Mouse (Mus musculus): ENCODE results near the gene Icam2. TPM values are rescaled to one million over a fixed set of nuclear protein-coding genes. Genes with fewer than 3 reads are reported as not detected.
"Not testable (repeated sequence)": the region's sequence is repeated elsewhere in the genome, so short reads cannot be mapped to it uniquely, and the experiment has no call there.

The Icam2 gene
- total RNA-seq, 2 experiments from 2014 or later, result 4.0 to 9.8 TPM

DNA sequence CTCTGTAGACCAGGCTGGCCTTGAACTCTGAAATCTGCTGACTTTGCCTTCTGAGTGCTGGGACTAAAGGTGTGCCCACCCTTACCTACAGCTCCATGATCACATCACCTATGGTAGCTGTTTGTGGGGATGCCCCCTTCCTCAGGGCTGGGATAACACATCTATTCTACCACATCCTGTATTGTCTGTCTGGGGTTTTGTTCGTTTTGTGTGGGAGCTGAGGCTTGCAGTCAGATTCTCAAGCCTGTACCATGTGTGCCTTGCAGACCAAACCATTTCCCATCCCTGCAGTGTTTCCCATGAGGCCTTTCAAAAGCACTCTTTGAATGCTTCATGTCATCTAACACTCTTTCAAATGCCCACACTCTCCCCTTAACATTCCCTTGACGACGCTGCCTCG lies 35.9 kb downstream of the Icam2 start:
- ATAC-seq (replicated peaks; ENCODE audit: low FRiP score, poor library complexity, severe bottlenecking), result no peak

DNA sequence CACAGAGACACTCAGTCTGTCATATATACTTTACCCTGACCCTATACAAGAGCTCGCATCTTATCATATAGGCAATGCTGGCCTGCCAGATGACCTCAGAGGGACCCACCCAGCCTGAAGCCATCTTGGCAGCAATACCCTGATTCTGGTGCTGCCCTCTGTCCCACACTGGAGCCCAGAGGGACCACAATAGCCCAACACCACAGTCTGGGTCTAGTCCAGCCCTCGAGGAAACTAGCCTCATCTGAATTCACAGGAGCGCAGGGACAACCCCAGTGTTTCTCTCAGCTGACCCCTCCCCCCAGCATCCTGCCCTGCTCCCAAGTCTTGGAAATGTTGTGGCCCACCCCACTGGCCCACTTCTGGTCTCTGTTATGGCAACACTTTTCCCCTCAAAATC lies 36.6 kb downstream of the Icam2 start:
- no peak for ATAC-seq (replicated peaks; ENCODE audit: low FRiP score, poor library complexity, severe bottlenecking)

DNA sequence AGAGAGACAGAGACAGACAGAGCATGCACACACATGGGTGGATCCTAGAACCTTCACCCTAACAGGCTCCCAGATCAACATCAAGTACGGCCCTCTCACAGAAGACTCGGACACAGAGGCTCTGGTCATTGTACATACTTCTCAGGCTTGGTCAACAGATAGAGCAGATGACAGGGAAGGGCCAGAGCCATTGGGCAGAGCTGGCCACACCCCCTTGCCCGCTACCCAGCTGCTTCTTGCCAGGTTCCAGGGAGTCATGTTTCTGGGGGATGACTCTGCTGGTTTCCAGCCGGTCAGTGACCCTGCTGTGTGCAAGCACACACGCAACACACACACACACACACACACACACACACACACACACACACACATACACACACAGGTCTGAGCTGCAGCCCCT lies 37.0 kb downstream of the Icam2 start:
- ATAC-seq (replicated peaks; ENCODE audit: low FRiP score, poor library complexity, severe bottlenecking), result no peak

DNA sequence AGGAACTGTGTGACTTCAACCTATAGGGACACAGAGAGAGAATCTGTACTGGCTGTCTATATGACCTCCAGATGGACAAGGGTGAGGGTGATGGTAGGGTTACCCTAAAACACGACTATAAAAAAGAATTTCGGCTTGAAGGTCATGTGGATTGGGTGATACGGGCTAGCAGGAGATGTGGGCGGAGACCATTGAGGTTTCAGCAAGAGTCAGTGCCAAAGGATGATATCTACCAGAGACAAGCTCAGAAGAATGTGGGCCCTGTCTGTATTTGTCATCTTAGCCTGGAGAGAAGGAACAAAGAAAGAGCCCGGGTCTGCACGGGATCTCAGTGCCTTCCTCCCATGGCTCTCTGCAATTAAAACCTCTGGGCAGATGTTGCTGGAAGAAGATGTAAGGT lies 38.1 kb downstream of the Icam2 start:
- no peak for ATAC-seq (replicated peaks; ENCODE audit: low FRiP score, poor library complexity, severe bottlenecking)

GRCm38 (mm10) chr11:106344910-106345309 lies 43.0 kb downstream of the Icam2 start:
- no peak for ATAC-seq (replicated peaks; ENCODE audit: low FRiP score, poor library complexity, severe bottlenecking)

GRCm38 (mm10) chr11:106340990-106341520 lies 46.8 kb downstream of the Icam2 start:
- no peak for ATAC-seq (replicated peaks; ENCODE audit: low FRiP score, poor library complexity, severe bottlenecking)

GRCm38 (mm10) chr11:106339323-106339722 lies 48.6 kb downstream of the Icam2 start:
- ATAC-seq (replicated peaks; ENCODE audit: low FRiP score, poor library complexity, severe bottlenecking), result not testable (repeated sequence)

DNA sequence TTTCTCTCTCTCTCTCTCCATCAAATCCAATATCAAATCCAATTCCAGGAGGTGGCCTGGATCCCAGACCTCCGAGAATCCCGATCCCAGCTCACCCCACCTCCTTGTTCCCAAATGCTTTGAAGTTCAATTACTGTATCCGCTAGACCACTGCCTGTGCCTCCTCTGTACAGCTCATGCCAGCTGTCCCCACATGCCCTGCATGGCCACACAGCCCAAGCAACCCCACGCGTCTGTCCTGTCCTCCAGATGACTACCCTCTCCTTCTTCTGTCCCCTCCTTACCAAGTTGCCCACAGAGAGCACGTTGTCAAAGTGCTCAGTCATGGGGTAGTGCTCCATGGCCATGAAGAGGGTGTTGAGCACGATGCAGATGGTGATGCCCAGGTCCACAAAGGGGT lies 49.0 kb downstream of the Icam2 start:
- no peak for ATAC-seq (replicated peaks; ENCODE audit: low FRiP score, poor library complexity, severe bottlenecking)

DNA sequence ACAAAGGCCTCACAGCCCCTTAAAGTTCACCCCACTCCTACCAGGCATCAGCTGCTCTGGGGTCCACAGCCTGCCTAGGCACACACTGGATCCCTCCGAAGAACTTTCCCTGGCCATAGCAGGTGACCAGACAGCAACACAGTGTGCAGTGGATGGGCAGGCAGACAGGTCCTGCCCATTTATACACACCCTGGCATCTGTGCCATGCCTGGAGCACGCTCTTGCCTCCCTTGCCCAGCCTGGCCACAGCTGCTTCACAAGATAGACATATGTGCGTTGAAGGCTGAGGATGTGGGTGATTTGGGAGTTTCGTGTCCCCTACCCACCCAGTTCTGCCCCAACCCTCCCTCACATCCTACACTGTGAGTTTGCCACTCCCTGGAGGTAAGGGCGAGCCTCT lies 49.8 kb downstream of the Icam2 start:
- ATAC-seq (replicated peaks; ENCODE audit: low FRiP score, poor library complexity, severe bottlenecking), result no peak

DNA sequence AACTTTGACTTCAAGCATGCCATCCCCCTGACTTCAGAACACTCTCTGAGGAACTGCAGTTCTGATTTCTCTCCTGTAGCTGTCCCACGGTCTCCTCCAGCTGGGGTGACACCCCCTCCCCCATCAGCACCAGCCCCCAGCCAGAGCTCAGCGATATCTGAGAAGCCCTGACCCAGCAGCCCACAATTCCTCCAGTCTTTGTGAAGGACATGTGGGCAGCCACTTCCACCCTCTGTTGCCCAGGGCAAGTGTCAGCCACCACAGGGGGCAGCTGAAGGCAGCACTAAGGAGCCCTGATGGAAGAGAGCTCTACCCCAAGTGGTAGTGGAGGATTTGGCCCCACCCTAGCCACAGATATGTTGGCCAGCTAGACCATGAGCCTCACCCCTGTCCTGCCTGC lies 53.8 kb downstream of the Icam2 start:
- ATAC-seq (replicated peaks; ENCODE audit: low FRiP score, poor library complexity, severe bottlenecking), result no peak

GRCm38 (mm10) chr11:106332458-106332857 lies 55.4 kb downstream of the Icam2 start:
- no peak for ATAC-seq (replicated peaks; ENCODE audit: low FRiP score, poor library complexity, severe bottlenecking)

GRCm38 (mm10) chr11:106329682-106330081 lies 58.2 kb downstream of the Icam2 start:
- no peak for ATAC-seq (replicated peaks; ENCODE audit: low FRiP score, poor library complexity, severe bottlenecking)

- no peak for ATAC-seq (replicated peaks; ENCODE audit: low FRiP score, poor library complexity, severe bottlenecking)
Measured at GRCm38 (mm10) chr11:106329128-106329527, 58.7 kb downstream of the Icam2 start.

- ATAC-seq (replicated peaks; ENCODE audit: low FRiP score, poor library complexity, severe bottlenecking), result no peak
Measured at GRCm38 (mm10) chr11:106328521-106328920, 59.4 kb downstream of the Icam2 start.

Other genes with a start within 250 kb of the Icam2 start
- not detected in 2 replicates for gene Gm10840, start 227.2 kb downstream of the Icam2 start, total RNA-seq (2015; ENCODE audit: low replicate concordance)
- not detected in 2 replicates for gene Gm10840, start 227.2 kb downstream of the Icam2 start, total RNA-seq (2017; ENCODE audit: low replicate concordance)
- gene Limd2, start 227.2 kb downstream of the Icam2 start, total RNA-seq (2015; ENCODE audit: low replicate concordance), result 43.2 and 53.5 TPM in 2 replicates
- 7.4 and 14.3 TPM in 2 replicates for gene Limd2, start 227.2 kb downstream of the Icam2 start, total RNA-seq (2017; ENCODE audit: low replicate concordance)
- gene Strada, start 185.9 kb downstream of the Icam2 start, total RNA-seq (2015; ENCODE audit: low replicate concordance), result 3.8 and 11.5 TPM in 2 replicates
- 4.9 and 5.7 TPM in 2 replicates for gene Strada, start 185.9 kb downstream of the Icam2 start, total RNA-seq (2017; ENCODE audit: low replicate concordance)
- gene Ccdc47, start 171.7 kb downstream of the Icam2 start, total RNA-seq (2015; ENCODE audit: low replicate concordance), result 11.5 and 15.2 TPM in 2 replicates
- 38.8 and 57.4 TPM in 2 replicates for gene Ccdc47, start 171.7 kb downstream of the Icam2 start, total RNA-seq (2017; ENCODE audit: low replicate concordance)
- gene Ddx42, start 171.1 kb downstream of the Icam2 start, total RNA-seq (2015; ENCODE audit: low replicate concordance), result 13.4 and 14.6 TPM in 2 replicates
- gene Ddx42, start 171.1 kb downstream of the Icam2 start, total RNA-seq (2017; ENCODE audit: low replicate concordance), result 18.8 and 35.8 TPM in 2 replicates
- 6.0 and 7.5 TPM in 2 replicates for gene Ftsj3, start 132.0 kb downstream of the Icam2 start, total RNA-seq (2015; ENCODE audit: low replicate concordance)
- gene Ftsj3, start 132.0 kb downstream of the Icam2 start, total RNA-seq (2017; ENCODE audit: low replicate concordance), result 24.0 and 29.1 TPM in 2 replicates
- 11.7 and 23.8 TPM in 2 replicates for gene Psmc5, start 131.9 kb downstream of the Icam2 start, total RNA-seq (2015; ENCODE audit: low replicate concordance)
- 30.6 and 49.8 TPM in 2 replicates for gene Psmc5, start 131.9 kb downstream of the Icam2 start, total RNA-seq (2017; ENCODE audit: low replicate concordance)
- gene Smarcd2, start 115.1 kb downstream of the Icam2 start, total RNA-seq (2015; ENCODE audit: low replicate concordance), result 15.9 and 17.1 TPM in 2 replicates
- 41.4 and 51.1 TPM in 2 replicates for gene Smarcd2, start 115.1 kb downstream of the Icam2 start, total RNA-seq (2017; ENCODE audit: low replicate concordance)
- gene Tcam1, start 111.4 kb downstream of the Icam2 start, total RNA-seq (2015; ENCODE audit: low replicate concordance), result 0.42 TPM in 1 of 2 replicates, not detected in the other
- gene Tcam1, start 111.4 kb downstream of the Icam2 start, total RNA-seq (2017; ENCODE audit: low replicate concordance), result 0.56 TPM in 1 of 2 replicates, not detected in the other
- gene Gh, start 86.2 kb downstream of the Icam2 start, total RNA-seq (2015; ENCODE audit: low replicate concordance), result not detected in 2 replicates
- gene Gh, start 86.2 kb downstream of the Icam2 start, total RNA-seq (2017; ENCODE audit: low replicate concordance), result not detected in 2 replicates
- gene Cd79b, start 73.3 kb downstream of the Icam2 start, total RNA-seq (2015; ENCODE audit: low replicate concordance), result 10.7 and 16.1 TPM in 2 replicates
- 3.2 and 7.2 TPM in 2 replicates for gene Cd79b, start 73.3 kb downstream of the Icam2 start, total RNA-seq (2017; ENCODE audit: low replicate concordance)
- not detected in 2 replicates for gene Scn4a, start 34.8 kb downstream of the Icam2 start, total RNA-seq (2015; ENCODE audit: low replicate concordance)
- gene Scn4a, start 34.8 kb downstream of the Icam2 start, total RNA-seq (2017; ENCODE audit: low replicate concordance), result not detected in 2 replicates
- gene Prr29, start 22.6 kb downstream of the Icam2 start, total RNA-seq (2015; ENCODE audit: low replicate concordance), result not detected in 2 replicates
- gene Prr29, start 22.6 kb downstream of the Icam2 start, total RNA-seq (2017; ENCODE audit: low replicate concordance), result not detected in 2 replicates
- 7.9 and 11.1 TPM in 2 replicates for gene Ern1, start 99.8 kb upstream of the Icam2 start, total RNA-seq (2015; ENCODE audit: low replicate concordance)
- 23.8 and 25.6 TPM in 2 replicates for gene Ern1, start 99.8 kb upstream of the Icam2 start, total RNA-seq (2017; ENCODE audit: low replicate concordance)
- gene Tex2, start 225.3 kb upstream of the Icam2 start, total RNA-seq (2015; ENCODE audit: low replicate concordance), result 8.6 and 10.0 TPM in 2 replicates
- 17.5 and 18.0 TPM in 2 replicates for gene Tex2, start 225.3 kb upstream of the Icam2 start, total RNA-seq (2017; ENCODE audit: low replicate concordance)

Data from erythroblast, adult 5-6 weeks (primary cell).